Mouse (Mus musculus): ENCODE results near the gene Ccdc34. TPM values are rescaled to one million over a fixed set of nuclear protein-coding genes. Genes with fewer than 3 reads are reported as not detected.

Ccdc34 gene
- polyA plus RNA-seq, 1 experiment from 2014 or later: 31.3 TPM

DNA sequence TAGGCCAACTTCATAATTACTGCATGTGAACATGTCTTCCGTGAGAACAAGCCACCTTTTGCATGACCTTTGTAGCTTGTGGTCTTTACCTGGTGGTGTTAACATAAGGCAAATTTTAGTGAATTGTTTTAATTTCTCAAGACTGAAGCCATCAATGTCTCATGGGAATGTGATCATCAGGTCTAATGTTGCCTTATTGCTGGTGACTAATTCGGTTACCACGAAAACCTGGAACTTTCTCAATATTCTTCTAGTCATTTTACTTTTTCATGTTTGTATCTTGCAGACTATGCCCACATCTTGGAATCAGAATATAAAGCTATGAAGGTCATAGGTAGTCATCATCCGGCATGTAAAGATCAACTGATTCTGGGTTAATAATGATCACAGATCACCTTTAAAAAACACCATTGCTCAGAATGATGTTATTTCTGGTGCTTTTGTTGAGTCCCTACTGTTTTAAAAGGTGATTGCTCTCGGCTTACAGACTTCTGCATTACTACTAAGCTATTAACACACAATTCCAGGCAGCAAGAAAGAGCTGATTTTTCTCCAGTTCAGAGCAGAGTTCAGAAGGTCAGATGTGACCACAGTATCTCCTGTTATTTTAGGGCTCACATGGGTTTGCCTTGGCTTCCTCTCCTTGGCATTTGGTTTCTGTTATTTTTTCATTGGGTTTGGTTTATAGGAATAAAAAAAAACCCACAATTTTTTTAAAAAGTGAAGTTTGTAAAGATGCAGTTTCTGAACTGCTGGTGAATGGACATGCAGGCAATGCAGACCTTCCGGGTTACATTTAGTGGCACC lies 57.2 kb downstream of the Ccdc34 start:
- H3K4me1 ChIP-seq (ENCODE audit: control insufficient read depth, insufficient read depth, low read length): no peaks in the 10 kb centered on the region
- no peaks in the 10 kb centered on the region for H3K36me3 ChIP-seq (ENCODE audit: control insufficient read depth, insufficient read depth, low read length)
- WGBS (ENCODE audit: insufficient replicate concordance): 86% methylated on average over 6 of the region's 6 CpGs
- H3K4me3 ChIP-seq (ENCODE audit: low read depth, low read length): no peak overlapping the region
- no peaks in the 10 kb centered on the region for H3K9me3 ChIP-seq (replicated peaks; ENCODE audit: control insufficient read depth, low read length)
- no peaks in the 10 kb centered on the region for H3K27me3 ChIP-seq (ENCODE audit: control insufficient read depth, insufficient read depth, low read length)
- ATAC-seq (replicated peaks; ENCODE audit: insufficient number of reproducible peaks, low FRiP score, low TSS enrichment): no peak
- no peak overlapping the region for H3K4me2 ChIP-seq
- H3K9ac ChIP-seq (ENCODE audit: low read depth, low read length): no peak overlapping the region
- H3K27ac ChIP-seq (ENCODE audit: low read depth, low read length): no peak overlapping the region

DNA sequence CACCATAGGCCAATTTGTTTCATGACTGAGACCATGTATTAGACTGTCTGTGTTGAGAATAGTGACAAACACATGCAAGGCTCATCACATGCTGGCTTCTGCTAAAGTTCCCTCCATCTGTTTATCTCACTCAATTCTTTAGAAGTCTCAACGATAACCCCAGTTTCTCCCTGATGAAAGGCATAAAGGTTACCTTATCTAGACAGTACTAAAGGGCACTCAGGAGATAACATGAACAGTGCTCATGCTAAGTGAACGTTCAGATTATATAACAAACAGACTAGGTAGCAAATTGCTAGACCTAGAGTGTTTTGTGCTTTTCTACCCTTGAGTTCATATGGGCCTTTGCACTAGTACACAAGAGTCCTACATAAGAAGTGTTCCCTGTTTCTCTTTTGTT lies 59.6 kb downstream of the Ccdc34 start:
- no peaks in the 10 kb centered on the region for H3K4me1 ChIP-seq (ENCODE audit: control insufficient read depth, insufficient read depth, low read length)
- H3K4me3 ChIP-seq (ENCODE audit: low read depth, low read length): no peak overlapping the region
- H3K9me3 ChIP-seq (replicated peaks; ENCODE audit: control insufficient read depth, low read length): no peaks in the 10 kb centered on the region
- no peaks in the 10 kb centered on the region for H3K36me3 ChIP-seq (ENCODE audit: control insufficient read depth, insufficient read depth, low read length)
- ATAC-seq (replicated peaks; ENCODE audit: insufficient number of reproducible peaks, low FRiP score, low TSS enrichment): no peak
- H3K4me2 ChIP-seq: no peak overlapping the region
- WGBS (ENCODE audit: insufficient replicate concordance): 18% methylated on average over 2 of the region's 2 CpGs
- H3K27me3 ChIP-seq (ENCODE audit: control insufficient read depth, insufficient read depth, low read length): no peaks in the 10 kb centered on the region
- H3K9ac ChIP-seq (ENCODE audit: low read depth, low read length): no peak overlapping the region
- no peak overlapping the region for H3K27ac ChIP-seq (ENCODE audit: low read depth, low read length)

DNA sequence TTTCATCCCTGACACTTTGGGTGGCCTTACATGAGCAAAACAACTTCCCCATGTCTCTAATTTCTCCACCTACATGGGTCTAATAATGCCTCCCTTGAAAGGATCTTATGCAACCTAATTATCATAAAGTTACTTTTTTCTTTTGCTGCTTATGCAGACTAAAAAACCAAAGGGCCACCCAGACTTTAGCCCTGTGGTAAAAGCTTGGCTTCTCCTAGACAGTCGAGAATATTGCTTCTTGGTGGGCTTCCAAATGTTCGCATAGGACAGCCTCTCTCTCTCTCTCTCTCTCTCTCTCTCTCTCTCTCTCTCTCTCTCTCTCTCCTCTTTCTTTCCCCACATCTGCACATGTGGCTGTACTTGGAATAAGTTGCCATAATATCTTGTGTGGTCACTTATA lies 60.0 kb downstream of the Ccdc34 start:
- H3K27me3 ChIP-seq (ENCODE audit: control insufficient read depth, insufficient read depth, low read length): no peaks in the 10 kb centered on the region
- no peaks in the 10 kb centered on the region for H3K4me1 ChIP-seq (ENCODE audit: control insufficient read depth, insufficient read depth, low read length)
- H3K27ac ChIP-seq (ENCODE audit: low read depth, low read length): no peak overlapping the region
- ATAC-seq (replicated peaks; ENCODE audit: insufficient number of reproducible peaks, low FRiP score, low TSS enrichment): no peak
- no peak overlapping the region for H3K9ac ChIP-seq (ENCODE audit: low read depth, low read length)
- H3K9me3 ChIP-seq (replicated peaks; ENCODE audit: control insufficient read depth, low read length): no peaks in the 10 kb centered on the region
- WGBS (ENCODE audit: insufficient replicate concordance): 73% methylated on average over 2 of the region's 2 CpGs
- H3K36me3 ChIP-seq (ENCODE audit: control insufficient read depth, insufficient read depth, low read length): no peaks in the 10 kb centered on the region
- H3K4me3 ChIP-seq (ENCODE audit: low read depth, low read length): no peak overlapping the region
- no peak overlapping the region for H3K4me2 ChIP-seq

DNA sequence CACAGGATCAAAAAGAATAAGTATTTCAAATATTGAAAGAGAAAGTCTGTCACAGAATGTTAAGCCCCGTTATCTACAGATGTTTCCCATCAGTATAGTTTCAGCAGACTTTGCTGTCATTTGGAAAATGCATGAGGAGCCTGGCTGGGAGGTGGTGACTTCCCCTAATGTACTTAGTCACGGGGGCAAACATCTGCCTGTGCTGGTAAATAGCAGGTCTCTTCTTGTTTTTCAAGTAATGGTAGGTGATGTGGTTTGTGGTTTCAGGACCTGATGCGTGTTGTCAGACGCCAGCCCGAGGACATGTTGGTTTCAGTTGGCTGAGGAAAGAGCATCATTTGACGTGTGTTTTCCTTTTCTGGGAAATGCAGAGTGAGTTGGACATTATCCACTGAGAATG lies 62.9 kb downstream of the Ccdc34 start:
- Histone ChIP-seq H3K36me3 (ENCODE audit: control insufficient read depth, insufficient read depth, low read length) (no peaks in the 10 kb centered on the region), H3K9me3 (replicated peaks; ENCODE audit: control insufficient read depth, low read length) (no peaks in the 10 kb centered on the region), H3K9ac (ENCODE audit: low read depth, low read length) (no peak overlapping the region), H3K27me3 (ENCODE audit: control insufficient read depth, insufficient read depth, low read length) (no peaks in the 10 kb centered on the region), H3K4me2 (no peak overlapping the region), H3K27ac (ENCODE audit: low read depth, low read length) (no peak overlapping the region), H3K4me1 (ENCODE audit: control insufficient read depth, insufficient read depth, low read length) (no peaks in the 10 kb centered on the region), H3K4me3 (ENCODE audit: low read depth, low read length) (no peak overlapping the region)
- ATAC-seq (replicated peaks; ENCODE audit: insufficient number of reproducible peaks, low FRiP score, low TSS enrichment): no peak
- 75% methylated on average over 6 of the region's 6 CpGs for WGBS (ENCODE audit: insufficient replicate concordance)

DNA sequence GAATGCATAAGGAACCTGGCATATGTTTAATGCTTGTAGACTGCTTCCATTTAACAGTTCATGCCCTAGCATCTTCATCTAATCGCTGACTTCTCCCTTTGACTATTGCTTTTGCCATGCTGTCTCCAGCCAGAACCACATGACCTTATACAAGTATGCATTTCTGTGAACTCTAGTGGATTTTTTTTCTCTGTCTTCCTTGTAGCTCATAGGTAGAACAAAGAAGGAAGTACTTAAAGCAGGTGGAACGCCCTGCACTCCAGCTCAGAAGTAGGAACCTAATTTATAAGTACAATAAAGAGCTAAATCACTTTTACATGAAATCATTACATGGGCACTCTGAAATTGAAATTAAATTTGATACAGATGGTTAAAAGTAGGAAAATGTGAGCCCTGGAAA lies 65.4 kb downstream of the Ccdc34 start:
- Histone ChIP-seq H3K9ac (ENCODE audit: low read depth, low read length) (no peak overlapping the region), H3K27me3 (ENCODE audit: control insufficient read depth, insufficient read depth, low read length) (no peaks in the 10 kb centered on the region), H3K4me1 (ENCODE audit: control insufficient read depth, insufficient read depth, low read length) (no peaks in the 10 kb centered on the region), H3K4me3 (ENCODE audit: low read depth, low read length) (no peak overlapping the region), H3K9me3 (replicated peaks; ENCODE audit: control insufficient read depth, low read length) (no peaks in the 10 kb centered on the region), H3K4me2 (no peak overlapping the region), H3K27ac (ENCODE audit: low read depth, low read length) (no peak overlapping the region), H3K36me3 (ENCODE audit: control insufficient read depth, insufficient read depth, low read length) (no peaks in the 10 kb centered on the region)
- 85% methylated on average over 2 of the region's 2 CpGs for WGBS (ENCODE audit: insufficient replicate concordance)
- ATAC-seq (replicated peaks; ENCODE audit: insufficient number of reproducible peaks, low FRiP score, low TSS enrichment): no peak

DNA sequence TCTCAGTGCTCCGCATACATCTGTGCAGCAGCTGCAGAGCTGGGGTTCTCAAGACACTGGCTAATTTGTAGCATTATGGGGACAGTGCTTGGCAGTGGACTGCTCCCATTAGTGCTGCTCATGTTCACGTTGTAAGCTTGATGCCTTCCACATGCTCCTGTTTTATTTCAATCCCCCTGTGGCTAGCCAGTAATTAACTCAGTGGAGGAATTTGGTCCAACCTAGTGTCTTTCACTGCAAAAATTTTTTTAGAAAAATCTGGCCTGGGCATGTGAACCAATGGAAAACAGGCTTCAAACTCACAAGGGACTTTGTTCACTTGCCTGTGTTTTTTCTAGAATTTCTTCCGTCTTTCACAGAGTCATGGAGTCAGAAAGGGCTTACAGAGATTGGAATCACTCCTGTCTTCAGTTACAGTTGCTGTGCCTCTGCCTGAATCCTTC lies 68.1 kb downstream of the Ccdc34 start:
- 53% methylated on average over 3 of the region's 3 CpGs for WGBS (ENCODE audit: insufficient replicate concordance)
- Histone ChIP-seq H3K9me3 (replicated peaks; ENCODE audit: control insufficient read depth, low read length) (no peaks in the 10 kb centered on the region), H3K9ac (ENCODE audit: low read depth, low read length) (no peak overlapping the region), H3K27ac (ENCODE audit: low read depth, low read length) (no peak overlapping the region), H3K4me3 (ENCODE audit: low read depth, low read length) (no peak overlapping the region), H3K36me3 (ENCODE audit: control insufficient read depth, insufficient read depth, low read length) (no peaks in the 10 kb centered on the region), H3K27me3 (ENCODE audit: control insufficient read depth, insufficient read depth, low read length) (no peaks in the 10 kb centered on the region), H3K4me2 (no peak overlapping the region), H3K4me1 (ENCODE audit: control insufficient read depth, insufficient read depth, low read length) (no peaks in the 10 kb centered on the region)
- no peak for ATAC-seq (replicated peaks; ENCODE audit: insufficient number of reproducible peaks, low FRiP score, low TSS enrichment)

DNA sequence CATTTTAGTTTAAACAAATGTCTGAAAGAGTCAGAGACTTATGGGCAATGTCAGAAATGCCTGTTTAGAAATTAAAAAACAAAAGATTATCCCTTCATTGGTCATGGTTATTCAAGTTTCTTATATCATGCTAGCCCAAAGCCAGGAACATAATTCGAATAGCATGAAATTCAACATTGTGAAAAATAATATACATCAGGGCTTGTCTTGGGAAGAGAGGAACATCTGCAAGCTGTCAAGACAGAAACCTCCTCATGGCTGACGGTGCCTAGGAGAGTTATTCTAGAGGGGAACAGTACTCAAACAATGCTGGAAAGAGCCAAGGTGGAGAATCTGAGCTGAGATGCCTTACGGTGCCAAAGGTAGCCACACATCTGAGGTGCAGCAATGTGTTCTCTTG lies 96.5 kb downstream of the Ccdc34 start:
- Histone ChIP-seq H3K4me2 (no peak overlapping the region), H3K27ac (ENCODE audit: low read depth, low read length) (no peak overlapping the region), H3K4me1 (ENCODE audit: control insufficient read depth, insufficient read depth, low read length) (no peaks in the 10 kb centered on the region), H3K9me3 (replicated peaks; ENCODE audit: control insufficient read depth, low read length) (no peaks in the 10 kb centered on the region), H3K4me3 (ENCODE audit: low read depth, low read length) (no peak overlapping the region), H3K9ac (ENCODE audit: low read depth, low read length) (no peak overlapping the region), H3K27me3 (ENCODE audit: control insufficient read depth, insufficient read depth, low read length) (no peaks in the 10 kb centered on the region), H3K36me3 (ENCODE audit: control insufficient read depth, insufficient read depth, low read length) (no peaks in the 10 kb centered on the region)
- WGBS (ENCODE audit: insufficient replicate concordance): 77% methylated on average over 3 of the region's 3 CpGs
- no peak for ATAC-seq (replicated peaks; ENCODE audit: insufficient number of reproducible peaks, low FRiP score, low TSS enrichment)

DNA sequence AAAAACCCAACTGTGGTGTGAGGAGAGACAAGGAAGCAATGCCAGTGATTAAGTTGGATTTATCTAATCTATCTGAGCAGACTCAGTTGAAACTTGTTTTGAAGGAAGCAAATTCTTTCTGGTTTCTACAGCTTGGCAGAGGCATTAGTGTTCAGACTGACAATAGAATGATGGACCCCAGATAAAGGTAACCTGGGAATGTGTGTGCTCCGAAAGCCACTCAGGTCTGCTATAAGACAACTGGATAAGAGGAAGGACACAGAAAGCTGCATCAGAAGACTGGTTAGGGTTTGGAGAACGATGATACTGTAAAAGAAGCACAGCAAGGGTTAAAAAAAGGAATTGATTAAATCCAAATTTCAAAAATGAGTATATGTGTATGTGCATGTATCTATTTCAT lies 111.8 kb downstream of the Ccdc34 start:
- Histone ChIP-seq H3K27me3 (ENCODE audit: control insufficient read depth, insufficient read depth, low read length) (no peaks in the 10 kb centered on the region), H3K27ac (ENCODE audit: low read depth, low read length) (no peak overlapping the region), H3K36me3 (ENCODE audit: control insufficient read depth, insufficient read depth, low read length) (no peaks in the 10 kb centered on the region), H3K4me1 (ENCODE audit: control insufficient read depth, insufficient read depth, low read length) (no peaks in the 10 kb centered on the region), H3K4me3 (ENCODE audit: low read depth, low read length) (no peak overlapping the region), H3K9me3 (replicated peaks; ENCODE audit: control insufficient read depth, low read length) (no peaks in the 10 kb centered on the region), H3K4me2 (no peak overlapping the region), H3K9ac (ENCODE audit: low read depth, low read length) (no peak overlapping the region)
- WGBS (ENCODE audit: insufficient replicate concordance): 69% methylated on average over 2 of the region's 2 CpGs
- no peak for ATAC-seq (replicated peaks; ENCODE audit: insufficient number of reproducible peaks, low FRiP score, low TSS enrichment)

DNA sequence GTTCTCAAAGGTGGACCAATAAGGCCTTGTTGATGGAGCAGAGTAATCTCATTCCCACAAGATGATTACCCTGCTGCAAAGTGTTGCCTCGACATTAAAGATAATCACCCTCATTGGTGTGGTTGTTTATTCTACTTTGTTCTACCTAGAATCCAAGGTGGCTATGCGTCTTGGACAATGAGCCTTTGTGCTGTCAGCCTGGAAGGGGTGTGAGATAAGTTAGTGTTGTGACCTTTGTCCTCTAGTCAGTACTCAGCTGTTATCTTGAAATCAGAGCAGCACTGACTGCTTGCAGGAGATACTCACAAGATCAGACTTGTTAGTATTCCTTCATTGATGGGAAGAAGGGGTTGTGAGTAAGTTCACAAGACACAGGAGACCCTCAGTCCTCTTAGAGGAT lies 114.0 kb downstream of the Ccdc34 start:
- ATAC-seq (replicated peaks; ENCODE audit: insufficient number of reproducible peaks, low FRiP score, low TSS enrichment): no peak
- 14% methylated on average over 2 of the region's 2 CpGs for WGBS (ENCODE audit: insufficient replicate concordance)

More for the DNA sequence above, 114.0 kb downstream of the Ccdc34 start:
- Histone ChIP-seq H3K4me2 (no peak overlapping the region), H3K27ac (ENCODE audit: low read depth, low read length) (no peak overlapping the region), H3K9ac (ENCODE audit: low read depth, low read length) (no peak overlapping the region), H3K4me1 (ENCODE audit: control insufficient read depth, insufficient read depth, low read length) (no peaks in the 10 kb centered on the region), H3K9me3 (replicated peaks; ENCODE audit: control insufficient read depth, low read length) (no peaks in the 10 kb centered on the region), H3K27me3 (ENCODE audit: control insufficient read depth, insufficient read depth, low read length) (no peaks in the 10 kb centered on the region), H3K36me3 (ENCODE audit: control insufficient read depth, insufficient read depth, low read length) (no peaks in the 10 kb centered on the region), H3K4me3 (ENCODE audit: low read depth, low read length) (no peak overlapping the region)
